Mouse (Mus musculus): ENCODE results near the gene Lclat1.

DNA sequence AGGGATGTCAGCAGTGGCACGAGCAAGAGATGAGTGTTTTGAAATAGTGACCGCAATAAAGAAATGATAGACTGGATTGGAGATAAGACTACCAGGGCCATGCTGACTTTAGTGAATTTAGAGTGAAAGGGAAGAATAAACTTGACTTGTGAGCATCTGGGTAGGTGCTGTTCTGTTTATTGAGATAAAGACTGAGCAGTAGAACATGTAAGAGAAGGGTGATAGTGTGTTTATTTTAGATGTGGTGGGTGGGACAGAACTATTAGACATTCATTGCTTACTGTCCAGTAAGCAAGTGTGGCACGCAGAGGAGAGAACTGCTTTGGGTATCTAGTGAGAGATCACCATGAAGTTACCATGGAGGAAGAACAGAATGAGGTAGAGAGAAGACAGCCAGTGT, 30.4 kb downstream of the Lclat1 start:
- TF ChIP-seq POLR2A (IDR thresholded peaks at IDR 0.05; ENCODE audit: insufficient read depth, low read depth, low read length) = no peak
- TF ChIP-seq CTCF (IDR thresholded peaks at IDR 0.05) = no peak

Measured in heart, adult 2 months (tissue).